Mouse (Mus musculus): ENCODE results near the gene P3h1.
"Not testable (repeated sequence)": the region's sequence is repeated elsewhere in the genome, so short reads cannot be mapped to it uniquely, and the experiment has no call there.

Gene P3h1

GRCm38 (mm10) chr4:119275726-119276125 lies 43.0 kb downstream of the P3h1 start:
- no peak for DNase-seq

- DNase-seq = not testable (repeated sequence)
Measured at GRCm38 (mm10) chr4:119278784-119279183, 46.1 kb downstream of the P3h1 start.

GRCm38 (mm10) chr4:119284861-119285260 lies 52.1 kb downstream of the P3h1 start:
- no peak for DNase-seq

- no peak for DNase-seq
Measured at GRCm38 (mm10) chr4:119285336-119285735, 52.6 kb downstream of the P3h1 start.

GRCm38 (mm10) chr4:119291921-119292320 lies 59.2 kb downstream of the P3h1 start:
- DNase-seq = no peak

GRCm38 (mm10) chr4:119292771-119293573 lies 60.3 kb downstream of the P3h1 start:
- DNase-seq = peak; percentile 61

GRCm38 (mm10) chr4:119293574-119294258 lies 61.0 kb downstream of the P3h1 start:
- DNase-seq = no peak

GRCm38 (mm10) chr4:119294415-119295133 lies 61.9 kb downstream of the P3h1 start, which contains the start of gene Ybx1:
TSS of gene Ybx1 (minus strand) at chr4:119294604.
- peak; percentile 99 for DNase-seq

- no peak for DNase-seq
Measured at GRCm38 (mm10) chr4:119295134-119295453, 62.4 kb downstream of the P3h1 start.

- DNase-seq = no peak
Measured at GRCm38 (mm10) chr4:119297361-119297760, 64.6 kb downstream of the P3h1 start.

Measured in layer of hippocampus, adult 9-11 months (tissue).